Mouse (Mus musculus) CH12.LX (cell line): ENCODE measurements around the gene Oma1. TPM values are rescaled to one million over a fixed set of nuclear protein-coding genes. Genes with fewer than 3 reads are reported as not detected.
A peak's percentile ranks its signal among the peaks of the same experiment; 100 is the strongest.

Experiments used
- DNase-seq: peaks from one replicate; pipeline ENCODE4 v3.0.0-alpha.2; 2013; ENCODE audit errors: extremely low read depth
- H3K27ac ChIP-seq: 2 replicates; pipeline ENCODE4 v1.5.1; 2012; ENCODE audit warnings: low read depth, mild to moderate bottlenecking, control low read depth, moderate library complexity; ENCODE audit not compliant: insufficient read depth
- H3K27me3 ChIP-seq: replicated peaks from 2 replicates; pipeline ENCODE3; 2012; ENCODE audit warnings: inconsistent platforms
- H3K36me3 ChIP-seq, 2 experiments: replicated peaks in 1 of 2; 2 replicates each; pipeline versions ENCODE3 to v1.6.1; 2012; ENCODE audit warnings: inconsistent platforms in 1 of 2, low read length in 1 of 2, mild to moderate bottlenecking in 1 of 2, mixed read lengths in 1 of 2, moderate library complexity in 1 of 2; ENCODE audit not compliant: control insufficient read depth in 1 of 2, insufficient read depth in 1 of 2
- H3K4me1 ChIP-seq, 2 experiments: 2 replicates each; pipeline ENCODE4 v1.6.1; 2012; ENCODE audit warnings: inconsistent platforms in 1 of 2, moderate library complexity in 1 of 2; ENCODE audit not compliant: insufficient read depth in 2 of 2, control insufficient read depth in 1 of 2
- H3K4me2 ChIP-seq: 2 replicates; pipeline ENCODE4 v1.6.1; 2012; ENCODE audit warnings: low read depth, mild to moderate bottlenecking, control low read depth; ENCODE audit not compliant: poor library complexity, insufficient read depth, severe bottlenecking
- H3K4me3 ChIP-seq, 3 experiments: fragments of 150-350 bp in 1 of 3; sonication (generic) in 1 of 3; replicated peaks in 1 of 3; 2 replicates each; pipeline versions ENCODE3 to v1.5.1; 2011 to 2012; ENCODE audit warnings: low read depth in 2 of 3, low read length in 2 of 3, mild to moderate bottlenecking in 2 of 3, moderate library complexity in 2 of 3, control low read depth in 1 of 3, improper control_type of control experiment in 1 of 3, inconsistent platforms in 1 of 3, mixed read lengths in 1 of 3; ENCODE audit not compliant: poor library complexity in 1 of 3
- H3K79me2 ChIP-seq: replicated peaks from 2 replicates; pipeline ENCODE4 v1.6.1; 2012; ENCODE audit warnings: mild to moderate bottlenecking, moderate library complexity; ENCODE audit not compliant: control insufficient read depth, poor library complexity, insufficient read depth, severe bottlenecking; ENCODE audit errors: extremely low read depth
- H3K9ac ChIP-seq: 2 replicates; pipeline ENCODE4 v1.6.1; 2012; ENCODE audit warnings: low read depth, mild to moderate bottlenecking, control low read depth, moderate library complexity; ENCODE audit not compliant: insufficient read depth
- H3K9me3 ChIP-seq: replicated peaks from 2 replicates; pipeline ENCODE3; 2012; ENCODE audit warnings: low read length, inconsistent platforms, mixed read lengths
- BHLHE40 ChIP-seq: IDR thresholded peaks from 2 replicates; pipeline ENCODE4 v1.6.1; 2011; ENCODE audit warnings: mild to moderate bottlenecking, low read depth, low read length, improper control_type of control experiment
- CHD1 ChIP-seq: IDR thresholded peaks from 2 replicates; pipeline ENCODE4 v1.6.1; 2012; ENCODE audit warnings: low read depth, low read length, improper control_type of control experiment, inconsistent platforms
- CHD2 ChIP-seq: IDR thresholded peaks from 2 replicates; pipeline ENCODE4 v1.6.1; 2011; ENCODE audit warnings: low read length, improper control_type of control experiment
- E2F4 ChIP-seq: IDR thresholded peaks from 2 replicates; pipeline ENCODE4 v1.6.1; 2011; ENCODE audit warnings: low read depth, low read length, improper control_type of control experiment; ENCODE audit not compliant: insufficient replicate concordance
- EP300 ChIP-seq: IDR thresholded peaks from 2 replicates; pipeline ENCODE4 v1.6.1; 2011; ENCODE audit warnings: low read length, improper control_type of control experiment
- ETS1 ChIP-seq: conservative IDR thresholded peaks from 2 replicates; pipeline ENCODE4 v1.6.1; 2012; ENCODE audit warnings: low read depth, mild to moderate bottlenecking, inconsistent platforms, low read length, improper control_type of control experiment, moderate library complexity
- IRF4 ChIP-seq: IDR thresholded peaks from 2 replicates; pipeline ENCODE4 v1.6.1; 2014; ENCODE audit warnings: low read depth, mild to moderate bottlenecking, inconsistent platforms, low read length, improper control_type of control experiment
- JUN ChIP-seq: IDR thresholded peaks from 2 replicates; pipeline ENCODE4 v1.6.1; 2011; ENCODE audit warnings: low read depth, mild to moderate bottlenecking, low read length, improper control_type of control experiment, moderate library complexity; ENCODE audit not compliant: insufficient read depth
- JUND ChIP-seq: conservative IDR thresholded peaks from 2 replicates; pipeline ENCODE4 v1.6.1; 2011; ENCODE audit warnings: low read depth, low read length, improper control_type of control experiment
- KAT2A ChIP-seq: IDR thresholded peaks from 2 replicates; pipeline ENCODE4 v1.6.1; 2012; ENCODE audit warnings: low read length, improper control_type of control experiment, inconsistent platforms; ENCODE audit not compliant: insufficient replicate concordance
- MAX ChIP-seq: IDR thresholded peaks from 2 replicates; pipeline ENCODE4 v1.6.1; 2011; ENCODE audit warnings: low read length, improper control_type of control experiment
- MYC ChIP-seq: IDR thresholded peaks from 2 replicates; pipeline ENCODE4 v1.6.1; 2011; ENCODE audit warnings: low read depth, mild to moderate bottlenecking, improper control_type of control experiment, low read length
- NELFE ChIP-seq: IDR thresholded peaks from 2 replicates; pipeline ENCODE4 v1.6.1; 2011; ENCODE audit warnings: low read depth, low read length, improper control_type of control experiment
- NRF1 ChIP-seq: IDR thresholded peaks from 2 replicates; pipeline ENCODE4 v1.6.1; 2014; ENCODE audit warnings: low read depth, mild to moderate bottlenecking, inconsistent platforms, low read length, improper control_type of control experiment, moderate library complexity
- POLR2AphosphoS2 ChIP-seq: IDR thresholded peaks from 2 replicates; pipeline ENCODE4 v1.6.1; 2011; ENCODE audit warnings: low read depth, low read length, improper control_type of control experiment
- RAD21 ChIP-seq: IDR thresholded peaks from 2 replicates; pipeline ENCODE4 v1.6.1; 2011; ENCODE audit warnings: low read depth, mild to moderate bottlenecking, low read length, improper control_type of control experiment, moderate library complexity
- RCOR1 ChIP-seq: conservative IDR thresholded peaks from 2 replicates; pipeline ENCODE4 v1.6.1; 2012; ENCODE audit warnings: low read depth, mild to moderate bottlenecking, inconsistent platforms, low read length, improper control_type of control experiment
- SIN3A ChIP-seq: IDR thresholded peaks from 2 replicates; pipeline ENCODE4 v1.6.1; 2012; ENCODE audit warnings: low read length, improper control_type of control experiment, inconsistent platforms
- TBP ChIP-seq: conservative IDR thresholded peaks from 2 replicates; pipeline ENCODE4 v1.6.1; 2011; ENCODE audit warnings: low read depth, low read length, improper control_type of control experiment
- TCF12 ChIP-seq: IDR thresholded peaks from 2 replicates; pipeline ENCODE4 v1.6.1; 2014; ENCODE audit warnings: low read depth, mild to moderate bottlenecking, inconsistent platforms, low read length, improper control_type of control experiment
- USF1 ChIP-seq: IDR thresholded peaks from 2 replicates; pipeline ENCODE4 v1.6.1; 2014; ENCODE audit warnings: low read depth, mild to moderate bottlenecking, inconsistent platforms, low read length, improper control_type of control experiment
- USF2 ChIP-seq: conservative IDR thresholded peaks from 2 replicates; pipeline ENCODE4 v1.6.1; 2011; ENCODE audit warnings: low read depth, low read length, improper control_type of control experiment
- ZC3H11A ChIP-seq: IDR thresholded peaks from 2 replicates; pipeline ENCODE4 v1.6.1; 2012; ENCODE audit warnings: low read depth, mild to moderate bottlenecking, inconsistent platforms, low read length, improper control_type of control experiment
- ZKSCAN1 ChIP-seq: IDR thresholded peaks from 2 replicates; pipeline ENCODE4 v1.6.1; 2012; ENCODE audit warnings: low read depth, inconsistent platforms, low read length, improper control_type of control experiment, borderline replicate concordance
- ZMIZ1 ChIP-seq: IDR thresholded peaks from 2 replicates; pipeline ENCODE4 v1.6.1; 2012; ENCODE audit warnings: low read depth, mild to moderate bottlenecking, inconsistent platforms, low read length, improper control_type of control experiment
- ZNF384 ChIP-seq: IDR thresholded peaks from 2 replicates; pipeline ENCODE4 v1.6.1; 2012; ENCODE audit warnings: low read depth, low read length, improper control_type of control experiment, inconsistent platforms
- dilution Hi-C: fragments of 300-500 bp; cut with MboI; formaldehyde crosslinking; loops from 2 replicates; pipeline ENCODE4 v1.14.3; 2020; ENCODE audit warnings: low sequenced_read_pairs; ENCODE audit not compliant: extremely low pct_unique_long_range_greater_than_20kb, extremely low pct_ligation_motif_present
- in situ Hi-C: fragments of 300-500 bp; cut with MboI; formaldehyde crosslinking; loops from 3 replicates; pipeline ENCODE4 v1.14.3; 2019; ENCODE audit warnings: low sequenced_read_pairs, low pct_ligation_motif_present, low pct_unique_long_range_greater_than_20kb, mixed read lengths
- polyA plus RNA-seq: library from polyadenylated mRNA; unstranded; fragments of >175 nt; gene quantifications from 2 replicates; pipeline ENCODE4 v1.2.1, GENCODE M21; 2012; ENCODE audit warnings: low read depth; ENCODE audit not compliant: insufficient read length
- total RNA-seq, 2 experiments: library from RNA; depleted of rRNA; stranded (reverse); fragments of 300-350 nt in 1 of 2; fragments of >200 nt in 1 of 2; gene quantifications; 2 replicates each; pipeline ENCODE4 v1.2.3; 2012 to 2014

Gene Oma1
- total and polyA plus RNA-seq, 3 experiments: 15.7 to 20.7 (median 16.8) TPM

DNA sequence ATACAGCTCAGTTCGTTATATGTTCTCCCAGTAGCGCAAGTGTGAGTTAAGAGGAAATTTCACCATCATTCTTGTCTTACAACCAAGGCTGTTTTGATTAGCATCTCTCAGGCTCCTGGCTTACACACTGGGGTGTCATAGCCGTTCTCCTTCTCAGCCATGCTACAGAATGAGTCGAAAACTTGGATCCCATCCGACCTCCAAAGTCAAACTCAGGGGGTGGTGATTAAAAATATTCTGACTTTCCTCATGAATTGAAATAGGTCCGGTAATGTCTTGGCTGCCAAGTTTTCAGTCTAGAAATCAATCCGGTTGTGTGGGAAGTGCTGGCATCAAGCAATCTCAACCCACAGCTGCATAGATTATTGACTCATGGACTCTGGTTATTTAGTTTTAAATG lies 25.3 kb upstream of the Oma1 start:
- in situ Hi-C loops: no loop called here

DNA sequence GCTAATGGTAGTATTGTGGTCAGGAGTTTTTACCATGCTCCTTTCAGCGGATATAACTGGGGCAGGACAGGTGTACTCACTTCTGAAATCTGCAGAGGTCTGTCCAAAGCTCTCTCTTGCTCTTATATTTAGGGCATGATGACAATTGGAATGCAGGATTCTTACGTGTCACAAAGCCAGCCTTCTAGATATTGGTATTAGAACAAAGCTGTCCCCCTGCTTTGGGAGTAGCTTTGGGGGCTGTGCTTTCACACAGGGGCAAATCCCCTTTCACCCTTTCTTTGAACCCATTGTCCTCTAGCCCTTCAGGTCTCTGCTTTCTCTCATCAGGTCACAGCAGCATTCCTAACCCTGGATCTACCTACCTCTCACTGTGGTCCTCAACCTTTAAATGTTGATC lies 22.8 kb upstream of the Oma1 start, which contains the start of gene 4921539E11Rik:
Gene 4921539E11Rik (minus strand): TSS at position 101 of the 400 bp plus-strand sequence.
- Histone ChIP-seq H3K9ac (no peak within 1 kb of the TSS), H3K27ac (no peak within 1 kb of the TSS), H3K4me1 (0 out of 4 replicates have a peak, but pooled peaks cover 0 to 4% of the 10 kb centered on the region in 2 experiments), H3K27me3 (no peaks in the 10 kb centered on the region), H3K79me2 (no peaks in the 10 kb centered on the region), H3K36me3 (no peaks in the 10 kb centered on the region), H3K4me2 (peak within 1 kb of the TSS; percentile 10; the same call in 1 of the 2 replicates), H3K4me3 (no peak within 1 kb of the TSS), H3K9me3 (no peaks in the 10 kb centered on the region)
- dilution Hi-C loops (no loop called here), in situ Hi-C loops (no loop called here)
- TF ChIP-seq ZKSCAN1: no peak
- no peak for TF ChIP-seq KAT2A
- no peak for TF ChIP-seq ZC3H11A
- no peak for TF ChIP-seq IRF4
- no peak for TF ChIP-seq TCF12
- TF ChIP-seq SIN3A: no peak
- no peak for TF ChIP-seq EP300
- no peak for TF ChIP-seq MYC
- no peak for TF ChIP-seq CHD2
- TF ChIP-seq ZNF384: no peak
- no peak for TF ChIP-seq BHLHE40
- no peak for TF ChIP-seq JUND
- no peak for TF ChIP-seq MAX
- TF ChIP-seq TBP: no peak
- no peak for TF ChIP-seq RCOR1
- no peak for TF ChIP-seq JUN
- no peak for DNase-seq

More for the DNA sequence above, 25.3 kb upstream of the Oma1 start:
- H3K27me3 ChIP-seq: no peaks in the 10 kb centered on the region
- H3K79me2 ChIP-seq: no peaks in the 10 kb centered on the region
- TF ChIP-seq ETS1 (no peak), MYC (no peak), RAD21 (no peak), MAX (no peak), POLR2AphosphoS2 (no peak), NELFE (no peak), E2F4 (no peak), KAT2A (no peak), CHD1 (no peak), SIN3A (no peak), USF1 (no peak), JUND (no peak), NRF1 (no peak), USF2 (no peak), ZMIZ1 (no peak), ZNF384 (no peak)
- no peaks in the 10 kb centered on the region for H3K9me3 ChIP-seq
- no peaks in the 10 kb centered on the region for H3K36me3 ChIP-seq
- dilution Hi-C loops: no loop called here
- no peak for DNase-seq
- H3K27ac ChIP-seq: no peak overlapping the region
- 0 out of 4 replicates have a peak, but pooled peaks cover 0 to 4% of the 10 kb centered on the region in 2 experiments for H3K4me1 ChIP-seq
- no peak overlapping the region for H3K4me3 ChIP-seq
- H3K9ac ChIP-seq: no peak overlapping the region
- no peak overlapping the region for H3K4me2 ChIP-seq
